Mouse (Mus musculus) neural tube, embryonic 15.5 days (tissue): ENCODE measurements around the gene Eps15l1. TPM values are rescaled to one million over a fixed set of nuclear protein-coding genes. Genes with fewer than 3 reads are reported as not detected.

Experiments
- ATAC-seq: fragments of 200-750 bp; cut with Nextera tagmentation; 2 replicates; pipeline ENCODE4 v1.8.0; 2017; ENCODE audit warnings: mild to moderate bottlenecking, moderate TSS enrichment, moderate library complexity; ENCODE audit not compliant: low FRiP score
- H3K27ac ChIP-seq: fragments of 300-500 bp; sonication (generic); replicated peaks from 2 replicates; pipeline ENCODE4 v1.5.1; 2015; ENCODE audit warnings: mild to moderate bottlenecking, inconsistent platforms
- H3K27me3 ChIP-seq: fragments of 300-500 bp; sonication (generic); replicated peaks from 2 replicates; pipeline ENCODE4 v1.6.1; 2015; ENCODE audit warnings: inconsistent platforms
- H3K36me3 ChIP-seq: fragments of 300-500 bp; sonication (generic); 2 replicates; pipeline ENCODE4 v1.6.1; 2015; ENCODE audit warnings: inconsistent platforms
- H3K4me1 ChIP-seq: fragments of 300-500 bp; sonication (generic); 2 replicates; pipeline ENCODE4 v1.6.1; 2015; ENCODE audit warnings: inconsistent platforms
- H3K4me2 ChIP-seq: fragments of 300-500 bp; sonication (generic); 2 replicates; pipeline ENCODE4 v1.6.1; 2015; ENCODE audit warnings: inconsistent platforms, mild to moderate bottlenecking, moderate library complexity
- H3K4me3 ChIP-seq: fragments of 300-500 bp; sonication (generic); replicated peaks from 2 replicates; pipeline ENCODE4 v1.5.1; 2015; ENCODE audit warnings: mild to moderate bottlenecking, inconsistent platforms
- H3K9ac ChIP-seq: fragments of 300-500 bp; sonication (generic); replicated peaks from 2 replicates; pipeline ENCODE4 v1.6.1; 2015; ENCODE audit warnings: mild to moderate bottlenecking, inconsistent platforms
- H3K9me3 ChIP-seq: fragments of 300-500 bp; sonication (generic); replicated peaks from 2 replicates; pipeline ENCODE4 v1.6.1; 2016; ENCODE audit warnings: inconsistent platforms
- WGBS: fragments of 180-500 bp; shearing (Covaris S2); methylation state at CpG from one replicate; pipeline ENCODE4 v1.1.7; 2015; ENCODE audit warnings: mixed read lengths; 5-methylcytosine and 5-hydroxymethylcytosine counted together
- polyA plus RNA-seq: library from polyadenylated mRNA; unstranded; fragments of >200 nt; fragmentation: Nextera tagmentation; extraction: Ambion mirVana; gene quantifications from 2 replicates; pipeline ENCODE4 v1.2.1, GENCODE M21; 2015

The Eps15l1 gene
- polyA plus RNA-seq, 1 experiment from 2014 or later, result 51.5 TPM

DNA sequence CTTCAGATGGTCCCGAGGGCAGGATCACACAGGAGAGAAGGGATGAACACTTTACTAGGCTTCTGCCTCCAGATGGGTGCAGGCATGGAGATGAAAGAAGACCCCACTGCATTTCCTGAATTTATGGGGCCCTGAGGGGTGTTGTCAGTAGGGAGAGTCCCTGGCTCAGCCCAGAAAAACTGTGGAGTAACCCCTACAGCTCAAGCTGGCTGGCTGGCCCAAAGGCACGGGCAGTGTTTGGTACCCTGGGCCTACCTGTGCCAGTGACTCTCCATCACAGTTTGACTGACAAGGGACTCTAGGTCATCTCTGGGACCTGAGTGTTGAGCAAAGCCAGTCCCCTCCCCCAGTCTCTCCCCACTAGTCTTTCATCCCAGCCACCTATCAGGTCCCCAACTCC lies 96.6 kb downstream of the Eps15l1 start:
- no peaks in the 10 kb centered on the region for H3K9me3 ChIP-seq
- WGBS, result 71% methylated on average over 2 of the region's 2 CpGs
- no peak for ATAC-seq
- no peak overlapping the region for H3K4me3 ChIP-seq
- no peak overlapping the region for H3K9ac ChIP-seq
- H3K27me3 ChIP-seq, result peaks cover 34% of the 10 kb centered on the region
- no peak overlapping the region for H3K4me2 ChIP-seq
- no peak overlapping the region for H3K27ac ChIP-seq
- H3K36me3 ChIP-seq, result no peaks in the 10 kb centered on the region
- peaks cover 6% of the 10 kb centered on the region for H3K4me1 ChIP-seq

DNA sequence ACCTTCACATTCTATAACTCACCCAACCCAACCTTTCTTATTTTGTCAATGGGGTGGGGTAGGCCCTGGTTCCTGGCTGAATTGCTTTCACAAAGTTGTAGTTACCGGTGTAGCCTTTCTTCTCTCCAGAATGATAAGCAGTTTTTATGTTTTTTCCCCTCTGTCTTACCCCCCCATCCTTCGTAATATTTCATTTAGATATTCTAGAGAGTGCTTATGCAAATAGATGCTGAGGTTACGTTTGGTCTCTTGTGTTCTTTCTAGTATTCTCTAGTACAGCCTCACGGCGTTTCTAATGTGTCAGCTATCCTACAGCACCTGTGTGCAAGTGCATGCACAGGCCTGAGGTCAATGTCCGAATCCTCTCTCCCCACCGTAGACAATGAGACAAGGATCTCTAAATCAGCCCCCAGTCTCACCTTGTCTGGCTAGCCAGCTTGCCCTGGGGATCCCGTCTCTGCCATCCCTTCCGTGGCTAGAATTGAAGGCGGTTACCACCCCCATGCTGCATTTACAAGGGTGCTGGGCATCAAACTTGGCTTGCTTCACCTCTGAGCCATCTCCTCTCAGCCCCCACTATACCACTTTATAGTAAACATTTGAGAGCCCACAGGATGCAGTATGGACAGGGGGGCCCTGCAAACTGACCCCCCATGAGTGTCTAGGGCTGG lies 97.1 kb downstream of the Eps15l1 start:
- 83% methylated on average over 10 of the region's 10 CpGs for WGBS
- H3K27me3 ChIP-seq, result peaks cover 40% of the 10 kb centered on the region
- ATAC-seq, result no peak

DNA sequence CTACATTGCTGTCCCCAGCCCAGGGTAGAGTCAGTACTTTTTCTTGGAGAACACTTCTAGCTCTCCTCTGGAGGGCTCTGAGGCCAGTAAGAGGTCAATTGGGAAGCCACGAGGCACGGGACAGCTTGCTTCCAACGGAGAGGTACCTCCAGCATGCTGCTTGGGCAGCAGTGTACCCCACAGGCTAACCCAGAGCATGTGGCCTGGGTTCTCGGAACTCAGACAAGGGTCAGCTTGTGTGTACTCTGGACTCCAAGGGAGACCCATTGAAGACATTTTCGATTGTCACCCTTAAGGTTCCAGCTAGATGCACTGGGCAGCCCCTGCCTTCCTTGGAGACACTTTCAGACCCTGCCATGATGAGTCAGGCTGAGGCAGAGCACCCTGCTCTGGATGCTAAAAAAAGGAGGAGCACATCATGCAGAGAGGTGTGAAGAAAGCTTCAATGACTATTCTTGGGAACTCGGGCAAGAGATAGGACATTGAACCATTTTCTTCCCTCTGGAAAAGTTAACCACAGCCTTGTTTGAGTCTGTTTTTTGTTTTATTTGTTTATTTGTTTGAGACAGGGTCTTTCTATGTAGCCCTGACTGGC lies 98.0 kb downstream of the Eps15l1 start:
- no peaks in the 10 kb centered on the region for H3K36me3 ChIP-seq
- no peaks in the 10 kb centered on the region for H3K9me3 ChIP-seq
- H3K4me2 ChIP-seq, result no peak overlapping the region
- H3K27me3 ChIP-seq, result peaks cover 44% of the 10 kb centered on the region
- peaks cover 19% of the 10 kb centered on the region for H3K4me1 ChIP-seq
- H3K4me3 ChIP-seq, result no peak overlapping the region
- WGBS, result 60% methylated on average over 6 of the region's 6 CpGs
- H3K9ac ChIP-seq, result no peak overlapping the region
- H3K27ac ChIP-seq, result no peak overlapping the region
- ATAC-seq, result no peak

More for the DNA sequence above, 97.1 kb downstream of the Eps15l1 start:
- H3K9me3 ChIP-seq, result no peaks in the 10 kb centered on the region
- no peak overlapping the region for H3K27ac ChIP-seq
- no peak overlapping the region for H3K4me2 ChIP-seq
- no peaks in the 10 kb centered on the region for H3K36me3 ChIP-seq
- no peak overlapping the region for H3K9ac ChIP-seq
- H3K4me3 ChIP-seq, result no peak overlapping the region
- H3K4me1 ChIP-seq, result peaks cover 12% of the 10 kb centered on the region

GRCm38 (mm10) chr8:72322471-72322889 lies 98.8 kb downstream of the Eps15l1 start:
- no peaks in the 10 kb centered on the region for H3K36me3 ChIP-seq
- H3K9ac ChIP-seq, result no peak overlapping the region
- no peak overlapping the region for H3K4me3 ChIP-seq
- 81% methylated on average over 7 of the region's 7 CpGs for WGBS
- peaks cover 19% of the 10 kb centered on the region for H3K4me1 ChIP-seq
- peaks cover 44% of the 10 kb centered on the region for H3K27me3 ChIP-seq
- no peaks in the 10 kb centered on the region for H3K9me3 ChIP-seq
- H3K4me2 ChIP-seq, result no peak overlapping the region; the same call in 1 of the 2 replicates
- ATAC-seq, result no peak
- H3K27ac ChIP-seq, result no peak overlapping the region

- Histone ChIP-seq H3K27me3 (peaks cover 44% of the 10 kb centered on the region), H3K4me1 (peaks cover 19% of the 10 kb centered on the region), H3K4me2 (peak overlapping the region; percentile 13; the same call in 1 of the 2 replicates), H3K9me3 (no peaks in the 10 kb centered on the region), H3K27ac (no peak overlapping the region), H3K36me3 (no peaks in the 10 kb centered on the region), H3K4me3 (no peak overlapping the region; the same call in 1 of the 2 replicates), H3K9ac (no peak overlapping the region)
- 94% methylated on average over 20 of the region's 20 CpGs for WGBS
- ATAC-seq, result no peak
These were observed 99.4 kb downstream of the Eps15l1 start for GRCm38 (mm10) chr8:72321635-72322441.

- Histone ChIP-seq H3K27ac (no peak overlapping the region), H3K9me3 (no peaks in the 10 kb centered on the region), H3K36me3 (no peaks in the 10 kb centered on the region), H3K4me2 (peak overlapping the region; percentile 90), H3K4me1 (peaks cover 19% of the 10 kb centered on the region), H3K9ac (no peak overlapping the region), H3K4me3 (peak overlapping the region; percentile 57), H3K27me3 (peaks cover 44% of the 10 kb centered on the region)
- ATAC-seq, result no peak
- WGBS, result 63% methylated on average over 25 of the region's 25 CpGs
These were observed 100.3 kb downstream of the Eps15l1 start for GRCm38 (mm10) chr8:72320803-72321583.

DNA sequence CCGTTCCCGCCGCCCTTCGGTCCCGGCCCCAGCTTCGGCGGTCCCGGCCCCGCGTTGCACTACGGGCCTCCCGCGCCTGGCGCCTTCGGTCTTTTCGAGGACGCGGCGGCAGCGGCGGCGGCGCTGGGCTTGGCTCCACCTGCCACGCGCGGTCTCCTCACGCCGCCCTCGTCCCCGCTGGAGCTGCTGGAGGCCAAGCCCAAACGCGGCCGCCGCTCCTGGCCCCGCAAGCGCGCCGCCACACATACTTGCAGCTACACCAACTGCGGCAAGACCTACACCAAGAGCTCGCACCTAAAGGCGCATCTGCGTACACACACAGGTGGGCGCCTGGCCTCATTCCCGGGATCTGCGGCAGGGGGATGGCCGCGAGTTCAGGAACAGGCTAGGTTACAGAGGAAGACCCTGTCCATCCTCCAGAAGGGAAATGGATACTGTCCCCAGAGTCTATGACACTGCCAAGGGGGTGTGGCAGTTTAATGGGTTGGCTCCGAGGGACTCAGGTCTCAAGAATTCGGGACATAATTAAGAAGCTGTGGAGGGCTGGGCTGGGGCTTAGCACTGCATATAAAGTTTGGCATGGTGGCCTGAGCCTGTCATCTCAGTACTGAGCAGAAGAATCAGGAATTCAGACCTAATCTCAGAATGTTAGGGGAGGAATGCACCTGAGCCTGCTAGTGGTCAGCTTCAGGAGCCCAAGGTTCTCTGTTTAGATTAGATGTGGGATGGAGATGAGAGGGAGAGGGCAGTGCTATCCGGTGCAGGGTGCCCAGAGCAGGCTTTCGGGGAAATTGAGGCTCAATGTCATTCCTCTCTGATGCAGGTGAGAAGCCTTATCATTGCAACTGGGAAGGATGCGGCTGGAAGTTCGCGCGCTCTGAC lies 101.1 kb downstream of the Eps15l1 start:
- H3K4me2 ChIP-seq, result peak overlapping the region; percentile 90
- no peak overlapping the region for H3K27ac ChIP-seq
- H3K4me3 ChIP-seq, result peak overlapping the region; percentile 57
- 7% methylated on average over 53 of the region's 55 CpGs for WGBS
- H3K9me3 ChIP-seq, result no peaks in the 10 kb centered on the region
- peak overlapping the region; percentile 53; the same call in 1 of the 2 replicates for H3K9ac ChIP-seq
- H3K4me1 ChIP-seq, result peaks cover 19% of the 10 kb centered on the region
- H3K27me3 ChIP-seq, result peaks cover 44% of the 10 kb centered on the region
- H3K36me3 ChIP-seq, result no peaks in the 10 kb centered on the region
- ATAC-seq, result peak; percentile 8; the same call in 1 of the 2 replicates

DNA sequence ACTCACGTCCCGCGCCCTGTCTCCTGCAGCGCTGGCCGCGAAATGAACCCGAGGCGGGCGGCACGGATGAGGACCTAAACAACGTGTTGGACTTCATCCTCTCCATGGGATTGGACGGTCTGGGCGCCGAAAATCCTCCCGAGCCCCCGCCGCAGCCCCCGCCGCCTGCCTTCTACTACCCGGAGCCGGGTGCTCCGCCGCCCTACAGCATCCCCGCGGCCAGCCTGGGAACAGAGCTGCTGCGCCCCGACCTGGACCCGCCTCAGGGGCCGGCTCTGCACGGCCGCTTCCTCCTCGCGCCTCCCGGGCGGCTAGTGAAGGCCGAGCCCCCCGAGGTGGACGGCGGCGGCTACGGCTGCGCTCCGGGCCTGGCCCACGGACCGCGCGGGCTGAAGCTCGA lies 101.9 kb downstream of the Eps15l1 start:
- H3K4me3 ChIP-seq, result peak overlapping the region; percentile 57
- ATAC-seq, result peak; percentile 23
- H3K9ac ChIP-seq, result peak overlapping the region; percentile 53
- peak overlapping the region; percentile 90 for H3K4me2 ChIP-seq
- H3K27ac ChIP-seq, result no peak overlapping the region; the same call in 1 of the 2 replicates
- WGBS, result 1% methylated on average over 48 of the region's 48 CpGs
- H3K27me3 ChIP-seq, result peaks cover 44% of the 10 kb centered on the region
- H3K9me3 ChIP-seq, result no peaks in the 10 kb centered on the region
- H3K36me3 ChIP-seq, result no peaks in the 10 kb centered on the region
- H3K4me1 ChIP-seq, result peaks cover 19% of the 10 kb centered on the region

- no peaks in the 10 kb centered on the region for H3K9me3 ChIP-seq
- no peak within 1 kb of the TSS; the same call in 1 of the 2 replicates for H3K27ac ChIP-seq
- H3K4me2 ChIP-seq, result peak within 1 kb of the TSS; percentile 90
- no peaks in the 10 kb centered on the region for H3K36me3 ChIP-seq
- peak within 1 kb of the TSS; percentile 57 for H3K4me3 ChIP-seq
- H3K9ac ChIP-seq, result peak within 1 kb of the TSS; percentile 53
- H3K4me1 ChIP-seq, result peaks cover 19% of the 10 kb centered on the region
- WGBS, result 2% methylated on average over 45 of the region's 46 CpGs
- ATAC-seq, result peak; percentile 93
- peaks cover 44% of the 10 kb centered on the region for H3K27me3 ChIP-seq
These were observed 102.4 kb downstream of the Eps15l1 start, which contains the start of gene Klf2 for GRCm38 (mm10) chr8:72318801-72319322. Gene Klf2 (plus strand): TSS chr8:72319033.

DNA sequence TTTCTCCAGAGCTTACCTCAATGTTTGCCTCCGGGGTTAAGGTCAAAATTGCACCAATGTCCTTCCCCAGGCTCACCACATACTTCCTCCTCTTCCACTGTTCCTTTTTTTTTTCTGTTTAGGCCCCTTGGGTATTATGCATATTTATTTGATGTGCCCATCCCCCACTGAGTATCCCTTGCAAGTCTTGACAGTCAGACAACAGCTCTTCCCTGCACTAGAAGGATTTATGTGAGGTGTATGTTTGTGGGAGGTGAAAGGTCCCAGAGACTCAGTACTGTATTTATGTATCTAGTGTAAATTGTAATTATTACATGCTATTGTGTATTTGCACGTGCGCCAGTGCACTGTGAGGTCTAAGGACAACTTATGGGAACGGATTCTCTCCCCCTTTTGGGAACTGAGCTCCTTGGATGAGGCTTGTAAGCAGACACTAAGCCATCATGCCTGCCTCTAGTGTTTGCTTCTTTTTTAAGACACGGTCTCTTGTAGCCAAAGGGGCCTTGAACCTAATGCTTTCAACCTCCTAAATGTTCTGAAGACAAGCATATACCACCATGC lies 103.4 kb downstream of the Eps15l1 start:
- H3K4me2 ChIP-seq, result no peak overlapping the region
- WGBS, result 51% methylated on average over 5 of the region's 5 CpGs

More for the DNA sequence above, 103.4 kb downstream of the Eps15l1 start:
- Histone ChIP-seq H3K4me1 (peaks cover 19% of the 10 kb centered on the region), H3K27ac (no peak overlapping the region), H3K27me3 (peaks cover 39% of the 10 kb centered on the region), H3K9me3 (no peaks in the 10 kb centered on the region), H3K36me3 (no peaks in the 10 kb centered on the region), H3K9ac (no peak overlapping the region), H3K4me3 (no peak overlapping the region)
- no peak for ATAC-seq
